Mouse (Mus musculus): ENCODE results near the gene Bax. TPM values are rescaled to one million over a fixed set of nuclear protein-coding genes. Genes with fewer than 3 reads are reported as not detected.
A peak's percentile ranks its signal among the peaks of the same experiment; 100 is the strongest.

Bax gene
- polyA plus RNA-seq, 1 experiment from 2014 or later, result 212 TPM

DNA sequence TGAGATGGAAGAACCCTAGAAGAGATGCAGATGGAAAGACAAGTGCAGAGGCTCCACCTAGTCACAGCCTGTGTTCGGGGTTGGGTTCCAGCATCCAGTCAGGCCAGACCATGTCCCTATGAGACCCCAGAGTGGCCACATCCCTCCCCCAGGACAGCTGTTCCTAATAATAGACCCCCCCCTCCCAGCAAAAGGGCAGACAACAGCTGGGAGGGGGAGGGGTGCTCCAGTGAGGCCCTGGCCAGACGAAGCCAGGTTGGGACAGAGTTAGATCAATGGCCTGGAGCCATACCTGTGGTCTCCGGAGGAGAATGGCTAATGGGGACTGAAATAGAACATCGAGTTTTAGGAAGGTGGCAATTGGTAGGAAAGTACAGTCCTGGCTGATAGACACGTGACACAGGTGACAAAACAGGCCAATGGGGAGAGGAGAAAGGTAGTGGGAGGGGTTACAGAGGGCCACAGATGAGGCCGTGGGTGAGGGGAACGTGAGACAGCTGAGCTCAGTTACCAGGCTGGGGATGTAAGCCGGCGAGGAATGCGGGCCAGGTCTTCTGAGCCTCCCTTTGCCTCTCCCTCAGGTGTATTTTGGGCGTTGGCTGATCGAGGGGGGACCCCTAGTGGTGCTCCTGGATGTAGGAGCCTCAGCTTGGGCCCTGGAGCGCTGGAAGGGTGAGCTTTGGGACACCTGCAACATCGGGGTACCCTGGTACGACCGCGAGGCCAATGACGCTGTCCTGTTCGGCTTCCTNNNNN lies 29.0 kb downstream of the Bax start, which contains the start of gene Ruvbl2:
Gene Ruvbl2 (minus strand): TSS at position 576 of the 756 bp plus-strand sequence.
- no peaks in the 10 kb centered on the region for H3K27me3 ChIP-seq (replicated peaks; ENCODE audit: control insufficient read depth, insufficient read depth, low read length)
- H3K9ac ChIP-seq (ENCODE audit: low read depth, low read length), result no peak within 1 kb of the TSS
- H3K36me3 ChIP-seq (ENCODE audit: control insufficient read depth, insufficient read depth, low read length), result peaks cover 2% of the 10 kb centered on the region; the same call in 1 of the 2 replicates
- 0 out of 2 replicates have a peak within 1 kb of the TSS, but pooled peaks have one; percentile 8 for H3K4me3 ChIP-seq (ENCODE audit: low read depth, low read length)
- ATAC-seq (replicated peaks; ENCODE audit: low FRiP score) (no peak), DNase-seq (ENCODE audit: low spot score) (no peak)
- 38% methylated on average over 19 of the region's 19 CpGs for WGBS
- H3K9me3 ChIP-seq (ENCODE audit: control insufficient read depth, low read length), result no peaks in the 10 kb centered on the region
- peaks cover 31% of the 10 kb centered on the region for H3K4me1 ChIP-seq (replicated peaks; ENCODE audit: control insufficient read depth, insufficient read depth, low read length)
- H3K4me2 ChIP-seq, result 0 out of 2 replicates have a peak within 1 kb of the TSS, but pooled peaks have one; percentile 4
- 0 out of 2 replicates have a peak within 1 kb of the TSS, but pooled peaks have one; percentile 17 for H3K27ac ChIP-seq (ENCODE audit: low read depth, low read length)

DNA sequence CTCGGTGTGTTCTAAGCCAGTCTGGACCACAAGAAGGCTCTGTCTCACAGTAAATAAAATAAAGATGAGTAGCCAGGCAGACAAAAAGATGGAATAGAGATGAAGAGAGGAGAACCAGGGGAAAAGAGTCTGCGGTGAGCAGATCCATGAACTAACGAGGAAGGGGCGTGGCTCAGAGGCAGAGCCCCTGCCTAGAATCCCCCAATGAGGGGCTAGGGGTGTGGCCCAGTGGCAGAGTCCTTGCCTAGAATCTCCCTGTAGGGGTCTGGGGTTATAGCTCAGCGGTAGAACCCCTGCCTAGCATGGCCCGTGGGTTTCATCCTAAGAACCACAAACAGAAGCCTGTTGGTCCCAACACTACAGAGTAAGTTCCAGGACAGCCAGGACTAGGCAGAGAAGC lies 29.7 kb downstream of the Bax start:
- Histone ChIP-seq H3K9me3 (ENCODE audit: control insufficient read depth, low read length) (no peaks in the 10 kb centered on the region), H3K4me2 (0 out of 2 replicates have a peak overlapping the region, but pooled peaks have one; percentile 4), H3K9ac (ENCODE audit: low read depth, low read length) (no peak overlapping the region), H3K27me3 (replicated peaks; ENCODE audit: control insufficient read depth, insufficient read depth, low read length) (no peaks in the 10 kb centered on the region), H3K27ac (ENCODE audit: low read depth, low read length) (0 out of 2 replicates have a peak overlapping the region, but pooled peaks have one; percentile 17), H3K36me3 (ENCODE audit: control insufficient read depth, insufficient read depth, low read length) (peaks cover 3% of the 10 kb centered on the region; the same call in 1 of the 2 replicates), H3K4me3 (ENCODE audit: low read depth, low read length) (0 out of 2 replicates have a peak overlapping the region, but pooled peaks have one; percentile 8), H3K4me1 (replicated peaks; ENCODE audit: control insufficient read depth, insufficient read depth, low read length) (peaks cover 32% of the 10 kb centered on the region)
- ATAC-seq (replicated peaks; ENCODE audit: low FRiP score), result no peak
- 31% methylated on average over 6 of the region's 6 CpGs for WGBS
- no peak for DNase-seq (ENCODE audit: low spot score)

DNA sequence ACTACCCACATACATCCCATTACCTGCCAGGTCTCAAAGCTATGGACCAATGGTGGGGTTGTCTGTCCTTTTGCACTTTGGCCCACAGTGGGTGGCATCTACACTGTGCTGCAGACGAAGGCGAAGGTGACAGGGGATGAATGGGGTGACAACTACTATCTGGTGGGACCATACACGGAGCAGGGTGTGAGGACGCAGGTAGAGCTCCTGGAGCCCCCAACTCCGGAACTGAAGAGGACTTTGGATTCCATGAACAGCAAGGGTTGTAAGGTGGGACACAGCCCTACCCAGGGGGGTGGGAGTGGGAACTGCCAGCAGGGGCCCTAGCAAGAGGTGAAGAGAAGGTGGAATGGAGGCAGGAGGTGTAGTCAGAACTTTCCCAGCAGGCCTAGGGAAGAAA lies 30.3 kb downstream of the Bax start:
- Histone ChIP-seq H3K36me3 (ENCODE audit: control insufficient read depth, insufficient read depth, low read length) (peaks cover 5% of the 10 kb centered on the region; the same call in 1 of the 2 replicates), H3K9me3 (ENCODE audit: control insufficient read depth, low read length) (no peaks in the 10 kb centered on the region), H3K4me1 (replicated peaks; ENCODE audit: control insufficient read depth, insufficient read depth, low read length) (peaks cover 32% of the 10 kb centered on the region), H3K4me3 (ENCODE audit: low read depth, low read length) (no peak overlapping the region), H3K4me2 (no peak overlapping the region), H3K27ac (ENCODE audit: low read depth, low read length) (no peak overlapping the region), H3K27me3 (replicated peaks; ENCODE audit: control insufficient read depth, insufficient read depth, low read length) (no peaks in the 10 kb centered on the region), H3K9ac (ENCODE audit: low read depth, low read length) (no peak overlapping the region)
- no peak for ATAC-seq (replicated peaks; ENCODE audit: low FRiP score)
- 88% methylated on average over 5 of the region's 5 CpGs for WGBS
- no peak for DNase-seq (ENCODE audit: low spot score)

DNA sequence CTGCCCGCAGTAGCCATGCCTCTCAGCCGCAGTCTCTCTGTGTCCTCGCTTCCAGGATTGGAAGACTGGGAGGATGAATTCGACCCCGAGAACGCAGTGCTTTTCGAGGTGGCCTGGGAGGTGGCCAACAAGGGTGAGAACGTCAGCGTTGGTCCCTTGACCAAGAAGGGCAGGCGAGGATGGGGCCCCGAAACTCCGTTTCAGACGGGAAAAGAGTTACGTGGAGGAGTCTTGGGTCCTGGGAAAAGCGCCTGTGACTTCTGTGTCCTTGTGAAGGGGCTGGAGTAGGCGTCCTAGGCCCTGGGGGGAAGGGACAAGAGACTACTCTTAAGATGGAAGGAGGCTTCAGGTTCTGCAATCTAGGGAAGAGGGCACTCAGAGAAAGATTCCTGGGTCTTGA lies 31.7 kb downstream of the Bax start:
- no peak for DNase-seq (ENCODE audit: low spot score)
- Histone ChIP-seq H3K27ac (ENCODE audit: low read depth, low read length) (peak overlapping the region; percentile 49; the same call in 1 of the 2 replicates), H3K4me1 (replicated peaks; ENCODE audit: control insufficient read depth, insufficient read depth, low read length) (peaks cover 32% of the 10 kb centered on the region)

DNA sequence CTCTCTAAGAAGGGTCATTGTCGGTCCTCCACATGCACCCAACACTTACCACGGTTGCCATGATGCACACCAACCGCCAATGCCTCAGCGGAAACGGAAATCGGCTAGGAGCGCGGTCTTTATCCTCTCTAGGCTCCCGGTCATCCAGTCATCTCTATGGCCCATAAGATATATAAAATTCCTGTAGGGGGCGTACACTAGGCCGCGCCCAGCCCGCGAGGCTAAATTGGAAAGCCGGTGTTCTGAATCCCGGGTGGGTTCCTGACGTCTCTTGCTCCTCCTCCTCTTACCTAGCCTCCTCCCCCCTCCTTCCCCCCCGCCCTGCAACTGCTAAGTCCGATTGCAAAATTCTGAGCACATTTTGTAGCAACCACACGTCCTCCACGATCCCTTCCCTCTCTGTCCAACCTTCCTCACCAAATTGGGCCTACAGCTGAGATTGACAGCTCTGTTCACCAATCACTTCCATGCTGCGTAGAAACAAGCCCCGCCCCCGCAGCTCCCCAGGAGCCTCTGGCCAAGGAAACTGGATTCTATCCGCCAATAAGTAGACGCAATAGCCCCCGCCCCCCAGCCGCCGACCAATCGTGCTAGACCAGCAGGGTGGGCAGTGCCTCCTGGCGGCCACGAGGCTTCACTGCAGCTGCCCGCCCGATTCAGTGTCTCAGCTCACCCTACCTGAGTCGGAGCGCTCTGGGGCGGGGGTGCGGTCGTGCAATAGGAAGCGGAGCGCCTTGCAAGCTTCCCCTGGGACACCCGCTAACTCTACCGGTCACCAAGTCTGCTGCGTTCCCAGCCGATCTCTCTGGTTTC lies 32.3 kb downstream of the Bax start, which contains the start of gene Gys1:
Gene Gys1 (plus strand): TSS at position 642 of the 813 bp plus-strand sequence.
- Histone ChIP-seq H3K9ac (ENCODE audit: low read depth, low read length) (peak within 1 kb of the TSS; percentile 86), H3K4me2 (peak within 1 kb of the TSS; percentile 89), H3K27me3 (replicated peaks; ENCODE audit: control insufficient read depth, insufficient read depth, low read length) (no peaks in the 10 kb centered on the region), H3K9me3 (ENCODE audit: control insufficient read depth, low read length) (no peaks in the 10 kb centered on the region), H3K4me1 (replicated peaks; ENCODE audit: control insufficient read depth, insufficient read depth, low read length) (peaks cover 32% of the 10 kb centered on the region), H3K27ac (ENCODE audit: low read depth, low read length) (peak within 1 kb of the TSS; percentile 81), H3K36me3 (ENCODE audit: control insufficient read depth, insufficient read depth, low read length) (peaks cover 17% of the 10 kb centered on the region), H3K4me3 (ENCODE audit: low read depth, low read length) (peak within 1 kb of the TSS; percentile 83)
- ATAC-seq (replicated peaks; ENCODE audit: low FRiP score) (peak; percentile 97), DNase-seq (ENCODE audit: low spot score) (peak; percentile 100)
- WGBS, result under 1% methylated on average over 45 of the region's 45 CpGs

More for the DNA sequence above, 31.7 kb downstream of the Bax start:
- no peaks in the 10 kb centered on the region for H3K27me3 ChIP-seq (replicated peaks; ENCODE audit: control insufficient read depth, insufficient read depth, low read length)
- H3K36me3 ChIP-seq (ENCODE audit: control insufficient read depth, insufficient read depth, low read length), result peaks cover 10% of the 10 kb centered on the region
- 4% methylated on average over 16 of the region's 16 CpGs for WGBS
- peak overlapping the region; percentile 78 for H3K9ac ChIP-seq (ENCODE audit: low read depth, low read length)
- ATAC-seq (replicated peaks; ENCODE audit: low FRiP score), result no peak
- peak overlapping the region; percentile 83 for H3K4me3 ChIP-seq (ENCODE audit: low read depth, low read length)
- H3K9me3 ChIP-seq (ENCODE audit: control insufficient read depth, low read length), result no peaks in the 10 kb centered on the region
- peak overlapping the region; percentile 89 for H3K4me2 ChIP-seq

DNA sequence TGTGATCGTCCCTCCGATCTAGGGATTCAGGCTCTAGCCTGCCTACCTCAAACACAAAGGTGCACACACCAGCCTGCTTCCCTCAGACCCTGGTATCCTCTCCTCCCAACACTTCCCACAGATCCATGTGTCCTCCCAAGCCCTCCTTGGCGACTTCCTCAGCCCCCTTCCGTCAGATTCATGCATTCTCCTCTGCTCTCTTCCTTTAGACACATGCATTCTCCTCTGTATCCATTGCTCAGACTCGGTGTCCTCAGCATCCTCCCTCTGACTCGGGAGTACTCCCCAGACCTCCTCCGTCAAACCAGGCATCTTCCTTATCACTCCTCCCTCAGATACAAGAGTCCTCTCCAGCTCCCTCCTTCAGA lies 32.9 kb downstream of the Bax start:
- H3K4me2 ChIP-seq, result peak overlapping the region; percentile 89
- H3K4me1 ChIP-seq (replicated peaks; ENCODE audit: control insufficient read depth, insufficient read depth, low read length), result peaks cover 32% of the 10 kb centered on the region
- H3K4me3 ChIP-seq (ENCODE audit: low read depth, low read length), result peak overlapping the region; percentile 83
- ATAC-seq (replicated peaks; ENCODE audit: low FRiP score) (no peak), DNase-seq (ENCODE audit: low spot score) (no peak)
- peaks cover 22% of the 10 kb centered on the region for H3K36me3 ChIP-seq (ENCODE audit: control insufficient read depth, insufficient read depth, low read length)
- H3K27ac ChIP-seq (ENCODE audit: low read depth, low read length), result peak overlapping the region; percentile 81
- 2% methylated on average over 7 of the region's 7 CpGs for WGBS
- H3K9ac ChIP-seq (ENCODE audit: low read depth, low read length), result peak overlapping the region; percentile 86
- no peaks in the 10 kb centered on the region for H3K9me3 ChIP-seq (ENCODE audit: control insufficient read depth, low read length)
- no peaks in the 10 kb centered on the region for H3K27me3 ChIP-seq (replicated peaks; ENCODE audit: control insufficient read depth, insufficient read depth, low read length)

DNA sequence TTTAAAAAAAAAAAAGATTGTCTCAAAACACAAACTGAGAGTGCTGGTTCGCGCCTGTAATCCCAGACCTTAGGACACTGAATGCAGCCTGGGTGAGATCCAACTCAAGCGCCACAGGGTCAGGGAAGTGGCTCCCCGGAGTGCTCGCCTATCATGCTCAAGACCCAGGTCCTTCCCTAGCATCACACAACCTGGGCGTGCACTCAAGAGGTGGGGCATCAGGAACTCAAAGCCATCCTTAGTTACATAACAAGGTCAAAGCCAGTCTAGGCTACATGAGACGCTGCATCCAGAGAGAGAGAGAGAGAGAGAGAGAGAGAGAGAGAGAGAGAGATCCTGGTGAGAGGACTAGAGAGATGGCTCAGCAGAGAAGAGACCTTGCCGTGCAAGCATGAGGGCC lies 40.1 kb downstream of the Bax start:
- DNase-seq (ENCODE audit: low spot score) (no peak), ATAC-seq (replicated peaks; ENCODE audit: low FRiP score) (no peak)
- Histone ChIP-seq H3K4me1 (replicated peaks; ENCODE audit: control insufficient read depth, insufficient read depth, low read length) (no peaks in the 10 kb centered on the region; the same call in 1 of the 2 replicates), H3K27me3 (replicated peaks; ENCODE audit: control insufficient read depth, insufficient read depth, low read length) (no peaks in the 10 kb centered on the region), H3K4me3 (ENCODE audit: low read depth, low read length) (no peak overlapping the region), H3K9me3 (ENCODE audit: control insufficient read depth, low read length) (no peaks in the 10 kb centered on the region), H3K36me3 (ENCODE audit: control insufficient read depth, insufficient read depth, low read length) (peaks cover 79% of the 10 kb centered on the region), H3K9ac (ENCODE audit: low read depth, low read length) (no peak overlapping the region), H3K27ac (ENCODE audit: low read depth, low read length) (no peak overlapping the region), H3K4me2 (no peak overlapping the region)
- WGBS, result 89% methylated on average over 8 of the region's 8 CpGs

DNA sequence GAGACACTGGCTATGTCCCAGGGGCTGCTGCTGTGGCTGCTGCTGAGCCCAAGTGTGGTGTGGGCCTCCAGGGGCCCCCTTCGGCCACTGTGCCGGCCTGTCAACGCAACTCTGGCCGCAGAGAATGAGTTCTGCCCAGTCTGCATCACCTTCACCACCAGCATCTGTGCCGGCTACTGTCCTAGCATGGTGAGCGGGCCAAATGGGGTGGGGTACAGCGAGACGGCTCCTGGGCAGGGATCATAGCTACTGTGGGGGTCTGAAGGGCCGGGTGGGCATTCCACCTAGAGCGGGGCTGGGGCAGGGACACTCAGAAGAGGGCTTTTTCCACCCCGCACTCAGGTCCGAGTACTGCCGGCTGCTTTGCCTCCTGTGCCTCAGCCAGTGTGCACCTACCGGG lies 45.5 kb downstream of the Bax start:
- ATAC-seq (replicated peaks; ENCODE audit: low FRiP score) (no peak), DNase-seq (ENCODE audit: low spot score) (no peak)
- no peak overlapping the region for H3K4me3 ChIP-seq (ENCODE audit: low read depth, low read length)
- no peaks in the 10 kb centered on the region for H3K9me3 ChIP-seq (ENCODE audit: control insufficient read depth, low read length)
- H3K27me3 ChIP-seq (replicated peaks; ENCODE audit: control insufficient read depth, insufficient read depth, low read length), result peaks cover 40% of the 10 kb centered on the region
- H3K4me1 ChIP-seq (replicated peaks; ENCODE audit: control insufficient read depth, insufficient read depth, low read length), result no peaks in the 10 kb centered on the region
- no peak overlapping the region for H3K4me2 ChIP-seq
- peaks cover 46% of the 10 kb centered on the region for H3K36me3 ChIP-seq (ENCODE audit: control insufficient read depth, insufficient read depth, low read length)
- H3K27ac ChIP-seq (ENCODE audit: low read depth, low read length), result no peak overlapping the region
- no peak overlapping the region for H3K9ac ChIP-seq (ENCODE audit: low read depth, low read length)
- 91% methylated on average over 14 of the region's 14 CpGs for WGBS
